Mouse (Mus musculus) adrenal gland, adult 18-20 months (tissue): ENCODE measurements around the gene Larp6. TPM values are rescaled to one million over a fixed set of nuclear protein-coding genes. Genes with fewer than 3 reads are reported as not detected.

Source experiments
- DNase-seq, 2 experiments: peaks; one replicate each; pipeline ENCODE4 v3.0.0; 2021 to 2022; ENCODE audit warnings: low spot score in 2 of 2
- total RNA-seq, 2 experiments: library from RNA; stranded (reverse); gene quantifications; 1 replicate in 1 of 2; 2 replicates in 1 of 2; pipeline ENCODE4 v1.2.3; 2021

Gene Larp6
- total RNA-seq, 2 experiments from 2014 or later, result 2.5 to 3.5 TPM

- DNase-seq, result no peak
Observed at GRCm38 (mm10) chr9:60713616-60714015, 827 bp downstream of the Larp6 start.

- DNase-seq, result no peak
Observed at GRCm38 (mm10) chr9:60714191-60714590, 1.4 kb downstream of the Larp6 start.

GRCm38 (mm10) chr9:60715271-60715670 is 2.5 kb downstream of the Larp6 start:
- DNase-seq, result no peak

GRCm38 (mm10) chr9:60715828-60716227 is 3.0 kb downstream of the Larp6 start:
- DNase-seq, result no peak

- DNase-seq, result peak; percentile 52 to 55
Observed at GRCm38 (mm10) chr9:60718284-60718683, 5.5 kb downstream of the Larp6 start.

- DNase-seq, result no peak
Observed at GRCm38 (mm10) chr9:60719687-60720086, 6.9 kb downstream of the Larp6 start.

- DNase-seq, result no peak
Observed at GRCm38 (mm10) chr9:60724968-60725367, 12.2 kb downstream of the Larp6 start.

GRCm38 (mm10) chr9:60734321-60734720 is 21.5 kb downstream of the Larp6 start:
- DNase-seq, result no peak

GRCm38 (mm10) chr9:60739126-60739525 is 26.3 kb downstream of the Larp6 start:
- no peak for DNase-seq

- DNase-seq, result no peak
Observed at GRCm38 (mm10) chr9:60741436-60741835, 28.6 kb downstream of the Larp6 start.

- DNase-seq, result no peak
Observed at GRCm38 (mm10) chr9:60742516-60742915, 29.7 kb downstream of the Larp6 start.

- DNase-seq, result peak; percentile 25 to 41
Observed at GRCm38 (mm10) chr9:60743180-60743900, 30.6 kb downstream of the Larp6 start.

GRCm38 (mm10) chr9:60744171-60744969 is 31.6 kb downstream of the Larp6 start:
- peak; percentile 44 to 57 for DNase-seq

- DNase-seq, result no peak
Observed at GRCm38 (mm10) chr9:60744971-60745370, 32.2 kb downstream of the Larp6 start.

GRCm38 (mm10) chr9:60746561-60746960 is 33.8 kb downstream of the Larp6 start:
- DNase-seq, result no peak

- DNase-seq, result no peak
Observed at GRCm38 (mm10) chr9:60747672-60748071, 34.9 kb downstream of the Larp6 start.

- DNase-seq, result no peak
Observed at GRCm38 (mm10) chr9:60748191-60748590, 35.4 kb downstream of the Larp6 start.

GRCm38 (mm10) chr9:60749105-60749504 is 36.3 kb downstream of the Larp6 start:
- DNase-seq, result no peak

- DNase-seq, result no peak
Observed at GRCm38 (mm10) chr9:60751098-60751497, 38.3 kb downstream of the Larp6 start.

- DNase-seq, result no peak
Observed at GRCm38 (mm10) chr9:60751971-60752370, 39.2 kb downstream of the Larp6 start.

- DNase-seq, result no peak
Observed at GRCm38 (mm10) chr9:60752636-60753035, 39.8 kb downstream of the Larp6 start.

- DNase-seq, result peak; percentile 67 to 76
Observed at GRCm38 (mm10) chr9:60756258-60756657, 43.5 kb downstream of the Larp6 start.
